Mouse (Mus musculus) stomach, postnatal 0 days (tissue): Measurements from ENCODE around the gene Pakap.

Experiments
- CTCF ChIP-seq: IDR thresholded peaks from 2 replicates; pipeline ENCODE4 v1.5.1; 2016; ENCODE audit warnings: antibody characterized with exemption, low read depth, mild to moderate bottlenecking, moderate library complexity
- EP300 ChIP-seq: optimal IDR thresholded peaks from 2 replicates; pipeline ENCODE3; 2016; ENCODE audit warnings: antibody characterized with exemption

- TF ChIP-seq CTCF (no peak), EP300 (no peak)
Measured at GRCm38 (mm10) chr4:57764392-57764791, 196.4 kb downstream of the Pakap start.
